Mouse (Mus musculus): ENCODE results near the gene Rplp1. TPM values are rescaled to one million over a fixed set of nuclear protein-coding genes. Genes with fewer than 3 reads are reported as not detected.

Gene Rplp1
- total RNA-seq, 2 experiments from 2014 or later: 2,039 to 2,138 TPM

GRCm38 (mm10) chr9:61878889-61879288, 35.5 kb downstream of the Rplp1 start:
- DNase-seq (ENCODE audit: low spot score in 2 of 2): peak; percentile 18 to 57

GRCm38 (mm10) chr9:61877373-61878112, 36.8 kb downstream of the Rplp1 start:
- DNase-seq (ENCODE audit: low spot score in 2 of 2): no peak

- no peak for DNase-seq (ENCODE audit: low spot score in 2 of 2)
Observed at GRCm38 (mm10) chr9:61873325-61873724, 41.0 kb downstream of the Rplp1 start.

DNA sequence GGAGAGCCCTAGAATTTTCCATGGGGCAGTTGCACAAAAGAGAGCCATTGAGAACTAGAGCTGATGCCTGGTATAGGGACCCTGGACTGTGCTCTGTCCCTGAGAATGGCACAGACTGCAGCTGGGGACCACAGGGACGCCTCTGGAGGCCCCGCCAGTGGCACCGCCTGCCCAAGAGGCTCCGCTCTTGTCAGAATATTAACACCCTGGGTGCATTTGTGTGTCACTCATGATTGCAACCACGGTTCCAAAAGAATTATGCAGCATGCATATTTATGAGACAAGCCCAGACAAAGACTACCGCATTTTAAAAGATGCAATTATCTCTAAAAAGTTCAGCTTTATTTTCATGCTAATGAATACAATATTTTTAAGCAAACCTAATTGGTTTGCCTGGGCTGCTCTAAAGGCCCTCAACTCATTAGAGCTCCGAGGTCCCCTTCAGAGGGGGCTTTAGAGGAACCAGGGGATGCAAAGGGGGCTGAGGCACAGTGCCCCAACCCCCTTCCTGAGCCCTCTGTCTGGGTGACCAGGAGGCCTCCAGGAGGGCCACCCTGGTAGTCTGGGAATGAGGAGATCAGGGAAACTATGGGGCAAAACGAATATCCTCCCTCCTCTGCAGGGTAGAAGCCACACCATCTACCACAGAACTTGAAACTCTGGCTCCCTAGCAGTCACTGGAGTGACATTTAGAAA, 41.9 kb downstream of the Rplp1 start:
- DNase-seq (ENCODE audit: low spot score in 2 of 2): no peak

DNA sequence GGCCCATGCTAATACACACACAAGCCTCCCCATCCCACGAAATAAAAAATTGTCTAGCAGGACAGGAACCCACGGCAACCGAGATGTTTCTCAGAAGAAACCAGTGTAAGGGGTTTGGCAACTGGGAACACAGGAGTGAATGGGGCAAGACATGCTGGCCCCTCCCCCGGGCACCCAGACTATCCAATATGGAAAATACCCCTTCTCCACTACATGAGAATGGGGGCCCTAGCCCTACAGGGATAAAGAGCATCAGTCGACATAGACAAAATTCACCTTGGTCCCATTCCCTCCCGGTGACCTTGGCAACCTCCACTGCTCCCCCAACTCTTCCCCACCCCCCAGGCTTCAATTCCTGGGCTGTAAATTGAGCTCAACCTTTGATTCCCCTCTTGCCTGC, 42.5 kb downstream of the Rplp1 start:
- no peak for DNase-seq (ENCODE audit: low spot score in 2 of 2)

DNA sequence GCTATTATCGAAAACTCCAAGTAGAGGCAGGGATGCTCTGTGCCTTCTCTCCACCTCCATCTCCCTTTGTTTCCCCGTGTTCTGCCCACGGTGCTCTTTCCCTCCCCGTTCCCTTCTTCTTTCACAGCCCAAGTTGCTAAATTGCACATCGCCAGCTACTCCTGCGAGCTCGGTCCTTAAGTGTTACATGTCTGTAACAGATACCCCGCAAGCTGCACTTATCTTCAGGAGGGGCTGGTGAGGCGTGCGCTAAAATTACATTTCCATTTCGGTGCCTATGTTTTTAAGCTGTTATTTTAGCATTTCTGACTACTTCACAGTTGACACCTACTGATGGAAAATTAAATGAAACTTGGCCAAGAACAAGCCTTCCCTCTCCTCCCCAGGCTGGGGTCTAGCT, 46.7 kb downstream of the Rplp1 start:
- no peak for DNase-seq (ENCODE audit: low spot score in 2 of 2)

Other genes starting within 250 kb of the Rplp1 start
- gene Kif23, start 32.2 kb upstream of the Rplp1 start, total RNA-seq (2021): 1 to 10 TPM; 2.2 to 3.0 TPM
- gene Paqr5, start 112.3 kb upstream of the Rplp1 start, total RNA-seq (2021): 1 to 10 TPM; 3.2 to 5.2 TPM
- 10 to 100 TPM; 23.1 to 43.1 TPM for gene Glce, start 208.1 kb upstream of the Rplp1 start, total RNA-seq (2021)

All from adrenal gland, adult 18-20 months (tissue).